Mouse (Mus musculus) left cerebral cortex, adult 9 months (tissue): Measurements from ENCODE around the gene Sipa1.
A peak's percentile ranks its signal among the peaks of the same experiment; 100 is the strongest.

ENCODE experiments used
- DNase-seq, 2 experiments: peaks; one replicate each; pipeline ENCODE4 v3.0.0; 2022; ENCODE audit warnings: low spot score in 2 of 2

The Sipa1 gene

GRCm38 (mm10) chr19:5646731-5647330, 16.7 kb downstream of the Sipa1 start:
- no peak for DNase-seq

DNA sequence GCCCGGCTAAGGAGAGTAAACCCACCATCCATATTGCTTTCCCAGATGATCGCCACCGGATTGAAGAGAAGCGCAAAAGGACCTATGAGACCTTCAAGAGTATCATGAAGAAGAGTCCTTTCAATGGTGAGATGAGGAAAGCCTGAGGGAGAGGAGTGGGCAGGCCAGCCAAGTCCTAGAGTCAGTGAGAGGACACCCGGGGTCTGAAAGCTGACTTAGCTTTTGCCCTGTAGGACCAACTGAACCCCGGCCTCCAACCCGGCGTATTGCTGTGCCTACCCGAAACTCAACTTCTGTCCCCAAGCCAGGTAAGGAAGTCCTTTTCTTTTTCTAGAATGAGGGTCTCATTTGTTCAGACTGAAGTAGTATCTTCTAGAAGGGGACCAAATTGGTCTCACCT, 18.2 kb downstream of the Sipa1 start:
- DNase-seq, result no peak

DNA sequence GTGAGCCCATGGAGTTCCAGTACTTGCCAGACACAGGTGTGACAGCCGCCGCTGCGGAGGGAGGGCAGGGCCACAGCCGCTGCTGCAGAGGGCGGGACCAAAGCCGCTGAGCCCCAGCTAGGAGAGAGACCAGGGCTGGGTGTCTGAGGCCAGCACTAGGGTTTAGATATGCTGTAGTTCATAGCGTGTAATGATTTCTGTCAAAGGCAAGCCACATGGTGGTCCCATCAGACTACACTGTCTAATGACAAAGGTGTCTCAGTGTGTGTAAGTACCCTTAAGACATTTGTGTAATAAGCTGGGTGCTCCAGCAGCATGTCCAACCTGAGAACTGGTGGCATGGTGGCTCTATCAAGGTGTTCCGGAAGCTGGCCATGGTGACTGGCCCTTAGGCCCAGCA, 21.9 kb downstream of the Sipa1 start:
- DNase-seq, result no peak

DNA sequence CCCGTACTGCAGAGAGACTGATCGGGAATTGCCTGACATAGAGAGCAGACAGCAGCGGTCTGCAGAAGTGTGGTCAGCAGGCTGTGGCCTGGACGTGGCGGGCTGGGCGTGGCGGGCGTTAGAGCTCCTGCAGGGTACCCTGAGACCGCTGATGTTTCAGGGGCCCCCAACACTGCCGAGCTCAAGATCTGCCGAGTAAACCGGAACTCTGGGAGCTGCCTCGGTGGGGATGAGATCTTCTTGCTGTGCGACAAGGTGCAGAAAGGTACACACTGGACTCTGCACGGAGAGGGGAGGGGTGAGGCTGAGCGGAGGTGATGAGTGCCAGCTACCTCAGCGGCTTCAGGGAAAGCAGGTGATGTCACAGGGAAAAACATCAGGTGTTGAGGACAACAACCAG, 22.5 kb downstream of the Sipa1 start:
- no peak for DNase-seq

- no peak for DNase-seq
These were observed 23.2 kb downstream of the Sipa1 start for GRCm38 (mm10) chr19:5640339-5640738.

DNA sequence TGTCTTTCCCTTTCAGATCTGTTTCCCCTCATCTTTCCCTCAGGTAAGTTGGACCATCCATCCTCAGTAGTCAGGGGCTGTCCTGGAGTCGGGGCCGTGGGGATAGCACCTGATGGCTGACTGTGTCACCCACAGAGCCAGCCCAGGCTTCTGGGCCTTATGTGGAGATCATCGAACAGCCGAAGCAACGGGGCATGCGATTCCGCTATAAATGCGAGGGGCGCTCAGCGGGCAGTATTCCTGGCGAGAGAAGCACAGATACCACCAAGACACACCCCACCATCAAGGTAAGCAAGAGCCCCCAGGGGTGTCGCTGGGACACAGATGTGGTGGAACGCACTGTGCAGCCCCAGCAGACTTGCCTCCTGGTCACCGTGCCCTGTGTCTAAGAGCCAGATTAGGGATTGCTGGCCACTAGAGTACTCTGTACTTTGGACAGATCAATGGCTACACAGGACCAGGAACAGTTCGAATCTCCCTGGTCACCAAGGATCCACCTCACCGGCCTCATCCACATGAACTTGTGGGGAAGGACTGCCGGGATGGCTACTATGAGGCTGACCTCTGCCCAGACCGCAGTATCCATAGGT, 25.0 kb downstream of the Sipa1 start:
- no peak for DNase-seq

DNA sequence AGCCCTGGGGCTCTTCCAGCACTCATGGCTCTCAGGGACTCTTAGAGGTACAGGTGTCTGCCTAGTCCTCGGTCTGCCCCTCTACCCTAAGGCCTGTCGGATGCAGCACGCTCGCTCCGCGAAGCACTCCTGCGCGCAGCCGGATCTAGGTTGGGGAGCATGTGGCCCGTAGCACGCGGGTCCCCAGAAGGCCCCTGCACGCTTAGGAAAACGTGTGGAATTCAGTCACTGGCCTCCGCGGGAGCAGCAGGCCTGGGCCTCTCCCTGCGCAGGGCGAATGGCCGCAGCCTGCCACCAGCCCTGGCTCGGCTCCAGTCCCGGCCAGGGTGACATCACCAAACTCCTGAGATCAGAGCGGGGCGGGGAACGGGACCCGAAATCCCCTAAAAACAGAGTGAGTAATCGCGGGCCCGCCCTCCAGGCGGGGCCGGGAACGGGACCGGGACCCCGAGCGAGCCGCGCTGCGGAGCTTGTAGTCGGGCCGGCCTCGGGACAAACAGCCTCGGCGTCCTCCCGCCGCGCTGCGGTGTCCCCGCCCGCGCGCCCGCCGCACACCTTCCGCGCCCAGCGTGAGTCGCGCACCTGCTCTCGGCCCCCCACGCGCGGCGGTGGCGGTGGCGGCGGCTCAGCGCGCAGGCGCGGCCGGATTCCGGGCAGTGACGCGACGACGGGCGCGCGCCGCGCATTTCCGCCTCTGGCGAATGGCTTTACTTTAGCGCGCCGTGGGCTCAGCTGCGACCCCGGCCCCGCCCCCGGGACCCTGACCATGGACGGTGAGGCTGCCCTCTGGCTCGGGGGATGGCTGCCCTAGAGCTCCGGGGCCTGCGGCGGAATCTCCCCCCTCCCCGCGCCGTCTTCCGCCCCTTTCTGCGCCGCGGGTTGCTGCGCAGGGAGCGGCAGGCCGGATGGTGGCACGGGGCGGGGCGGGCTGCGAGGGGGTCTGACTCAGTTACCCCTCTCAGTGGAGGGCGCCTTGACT, 26.1 kb downstream of the Sipa1 start, which contains the start of gene Rela:
TSS of gene Rela (plus strand) at position 415 of the 979 bp plus-strand sequence.
- DNase-seq, result peak; percentile 53 to 89

DNA sequence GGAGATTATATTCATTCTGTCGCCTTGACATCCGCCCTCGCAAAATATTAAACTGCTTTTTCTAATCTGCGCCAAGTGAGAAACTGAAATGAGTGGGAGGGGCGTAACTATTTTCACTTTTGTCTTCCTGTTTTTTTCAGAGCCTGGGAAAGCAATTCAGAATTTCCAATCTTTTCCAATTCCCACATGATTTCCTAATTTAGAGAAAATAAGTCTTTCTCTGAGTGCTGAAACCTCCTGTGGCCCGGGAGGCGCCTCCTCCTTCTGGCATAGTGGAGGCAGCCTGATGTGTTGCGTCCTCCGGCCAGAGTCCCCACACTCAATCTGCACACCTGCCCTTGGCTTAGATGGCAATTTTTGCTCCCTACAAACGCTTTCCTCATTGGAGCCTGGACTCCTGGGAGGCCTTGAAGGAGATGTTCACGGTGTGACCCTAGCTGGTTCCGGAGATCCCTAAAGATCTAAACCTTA, 26.9 kb downstream of the Sipa1 start:
- peak in 1 of 2 experiments; percentile 40 for DNase-seq

- DNase-seq, result no peak
These were observed 27.4 kb downstream of the Sipa1 start for GRCm38 (mm10) chr19:5636036-5636570.

DNA sequence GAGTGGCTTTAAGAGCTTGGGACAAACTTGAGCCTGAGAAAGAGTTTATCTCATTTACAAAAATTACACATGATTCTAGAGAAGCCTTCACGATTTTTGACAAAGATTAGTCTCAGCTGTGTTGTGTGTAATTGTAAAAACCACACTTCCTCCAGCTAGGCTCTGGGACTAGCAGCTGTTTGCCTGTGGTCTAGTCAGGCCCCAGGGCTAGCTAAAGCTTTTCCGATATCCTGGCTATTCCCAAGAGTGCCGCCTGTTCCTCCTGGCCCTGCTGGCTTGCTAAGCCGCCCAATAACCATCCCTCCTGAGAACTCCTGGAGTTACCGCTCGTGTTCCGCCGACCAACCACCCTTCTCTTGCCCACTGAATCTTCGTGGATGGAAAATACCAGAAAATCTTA, 31.4 kb downstream of the Sipa1 start:
- DNase-seq, result no peak

- DNase-seq, result no peak
These were observed 33.6 kb downstream of the Sipa1 start for GRCm38 (mm10) chr19:5629907-5630306.

GRCm38 (mm10) chr19:5625311-5625710, 38.2 kb downstream of the Sipa1 start:
- DNase-seq, result no peak

- DNase-seq, result no peak
These were observed 41.6 kb downstream of the Sipa1 start for GRCm38 (mm10) chr19:5621884-5622283.

GRCm38 (mm10) chr19:5620007-5620406, 43.5 kb downstream of the Sipa1 start:
- DNase-seq, result no peak

DNA sequence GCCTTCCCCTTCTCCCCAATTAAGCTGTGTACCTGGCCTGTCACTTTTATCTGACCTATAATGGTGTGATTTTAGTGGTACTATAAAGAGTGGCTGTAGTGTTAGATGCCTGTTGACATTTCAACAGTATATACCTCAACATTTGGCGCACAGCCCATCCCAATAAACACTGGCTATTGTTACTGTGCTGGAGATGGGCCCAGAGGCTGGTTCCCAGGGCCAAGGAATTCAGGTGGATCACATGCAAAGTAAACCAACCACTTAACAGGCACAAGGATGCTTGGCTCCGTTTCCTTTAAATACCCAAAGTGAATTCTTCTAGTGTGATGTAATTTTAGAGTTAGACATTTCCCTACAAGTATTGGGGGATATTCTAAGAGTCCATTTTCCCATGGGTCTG, 48.6 kb downstream of the Sipa1 start:
- DNase-seq, result no peak

DNA sequence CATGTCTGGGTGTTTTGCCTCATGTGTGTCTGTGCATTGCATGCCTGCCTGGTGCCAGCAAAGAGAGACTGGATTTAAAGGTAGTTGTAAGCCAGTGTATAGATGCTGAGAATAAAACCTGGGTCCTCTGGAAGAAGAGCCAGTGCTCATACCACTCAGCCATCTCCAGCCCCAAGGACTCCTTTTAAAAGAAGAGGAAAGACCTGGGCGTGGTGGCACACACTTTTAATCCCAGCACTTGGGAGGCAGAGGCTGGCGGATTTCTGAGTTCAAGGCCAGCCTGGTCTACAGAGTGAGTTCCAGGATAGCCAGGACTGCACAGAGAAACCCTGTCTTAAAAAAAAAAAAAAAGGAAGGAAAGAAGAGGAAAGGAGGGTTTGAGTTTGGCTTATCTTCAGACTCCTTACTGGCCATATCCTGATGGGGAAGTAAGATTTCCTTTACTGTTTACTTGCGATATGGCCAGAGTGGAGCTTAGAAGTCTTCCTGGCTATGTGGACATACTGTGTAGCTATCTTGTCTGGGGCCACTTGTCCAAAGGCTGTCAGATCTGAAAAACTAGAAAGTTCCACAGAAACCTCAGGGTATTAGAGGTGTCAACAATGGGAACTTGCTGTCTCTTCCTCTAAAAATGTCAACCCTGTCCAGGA, 50.6 kb downstream of the Sipa1 start:
- no peak for DNase-seq

- DNase-seq, result no peak
These were observed 51.5 kb downstream of the Sipa1 start for GRCm38 (mm10) chr19:5611973-5612372.

DNA sequence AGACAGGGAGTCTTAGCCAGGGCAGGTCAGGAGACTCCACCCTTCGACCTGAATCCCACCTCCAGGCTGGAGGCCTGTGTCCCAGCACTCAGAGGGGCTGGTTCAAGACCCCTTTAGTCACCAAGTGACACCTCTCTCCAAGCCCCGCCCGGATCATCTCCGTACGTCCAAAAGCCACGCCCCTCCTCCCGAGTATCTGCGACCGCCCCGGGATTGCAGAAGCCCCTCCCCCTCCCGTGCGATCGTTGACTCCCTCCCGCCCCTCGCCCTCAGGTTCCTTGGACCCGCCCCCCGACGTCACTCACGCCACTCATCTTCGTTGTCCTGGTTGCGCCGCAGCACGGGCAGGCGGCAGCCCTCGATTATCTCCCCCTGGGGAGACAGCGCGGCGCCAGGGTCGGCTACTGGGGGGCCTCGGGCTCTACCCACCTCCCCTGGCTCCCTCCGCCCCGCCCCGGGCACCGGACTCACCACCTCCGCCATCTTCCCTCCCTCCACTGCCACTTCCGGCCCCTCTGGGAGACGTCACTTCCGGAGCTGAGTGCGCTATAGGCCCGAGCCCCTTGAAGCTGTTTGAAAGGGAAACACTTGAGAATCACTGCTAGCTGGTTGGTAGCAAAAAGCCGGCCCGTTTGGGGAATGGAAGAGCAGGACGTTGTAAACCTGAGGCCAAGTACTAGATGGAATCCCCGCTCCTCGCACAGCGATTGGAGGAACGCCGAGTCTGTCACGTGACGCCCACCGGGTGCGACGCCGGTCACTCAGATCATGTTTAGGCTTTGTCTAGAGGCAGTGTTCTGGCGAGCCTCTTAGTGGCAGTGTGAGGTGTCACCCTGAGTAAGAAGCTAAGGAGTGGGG, 53.7 kb downstream of the Sipa1 start, which contains the start of gene Kat5:
TSS of gene Kat5 (minus strand) at position 691 of the 858 bp plus-strand sequence.
- peak; percentile 83 to 93 for DNase-seq

GRCm38 (mm10) chr19:5609171-5609546, 54.3 kb downstream of the Sipa1 start:
- DNase-seq, result no peak

DNA sequence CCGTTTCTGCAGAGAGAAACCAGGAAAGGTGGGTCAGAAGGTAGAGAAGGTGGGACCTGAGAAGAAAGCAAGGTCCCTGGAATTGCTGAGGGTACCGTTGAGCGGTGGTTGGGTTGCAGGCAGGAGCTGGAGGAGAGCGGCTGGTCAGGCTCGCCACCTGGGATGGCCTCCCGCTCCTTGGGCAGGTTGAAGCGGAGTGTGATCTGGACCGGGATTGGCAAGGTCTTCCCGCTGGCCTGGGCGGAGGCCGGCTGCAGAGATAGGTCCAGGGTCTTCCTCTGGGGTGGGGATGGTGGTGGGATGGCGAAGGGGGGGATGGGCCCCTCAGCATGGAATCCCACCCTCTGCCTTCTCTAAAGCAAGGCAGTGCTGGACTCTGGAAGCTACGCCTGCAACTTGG, 54.8 kb downstream of the Sipa1 start:
- DNase-seq, result no peak
